Mouse (Mus musculus): ENCODE measurements around the gene Ccdc96. TPM values are rescaled to one million over a fixed set of nuclear protein-coding genes. Genes with fewer than 3 reads are reported as not detected.

Gene Ccdc96
- total and polyA plus RNA-seq, 2 experiments, result not detected

DNA sequence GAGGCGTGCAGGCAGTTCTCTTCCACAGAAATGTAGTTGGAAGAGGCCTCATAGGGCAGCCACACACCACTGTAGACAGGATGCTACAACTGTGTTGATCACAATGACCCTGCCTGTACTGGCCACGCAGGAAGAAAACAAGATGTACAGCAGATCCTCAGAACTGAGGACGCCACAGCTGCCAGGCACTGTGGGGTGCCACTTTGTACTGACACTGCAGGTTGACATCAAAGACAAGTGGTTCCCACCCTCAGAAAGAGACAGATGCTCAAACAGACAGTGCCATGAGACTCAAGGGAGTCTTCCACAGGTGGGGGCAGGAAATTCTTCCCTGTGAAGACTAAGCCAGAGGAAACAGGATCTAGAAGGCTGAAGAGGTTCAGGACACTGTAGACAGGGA is 35.4 kb downstream of the Ccdc96 start:
- no peaks in the 10 kb centered on the region for H3K79me2 ChIP-seq (ENCODE audit: control insufficient read depth, insufficient read depth, low read length)
- DNase-seq (ENCODE audit: extremely low read depth, low read depth, low spot score), result no peak
- no peaks in the 10 kb centered on the region for H3K4me1 ChIP-seq (ENCODE audit: control insufficient read depth, insufficient read depth, low read length)
- no peak overlapping the region for H3K9ac ChIP-seq (ENCODE audit: low read depth, low read length)
- no peak overlapping the region for H3K27ac ChIP-seq (replicated peaks; ENCODE audit: insufficient read depth, low read depth, low read length)
- no peaks in the 10 kb centered on the region for H3K27me3 ChIP-seq (ENCODE audit: control insufficient read depth, insufficient read depth, low read length)
- peaks cover 22% of the 10 kb centered on the region for H3K36me3 ChIP-seq (ENCODE audit: control insufficient read depth, insufficient read depth, low read length)
- no peak for TF ChIP-seq CTCF (IDR thresholded peaks at IDR 0.05; ENCODE audit: low read depth, low read length)
- TF ChIP-seq POLR2A (IDR thresholded peaks at IDR 0.05; ENCODE audit: extremely low read depth, insufficient read depth, low read length), result no peak
- 91% methylated on average over 3 of the region's 3 CpGs for WGBS
- H3K4me3 ChIP-seq (ENCODE audit: insufficient read depth, low read depth, low read length), result no peak overlapping the region

DNA sequence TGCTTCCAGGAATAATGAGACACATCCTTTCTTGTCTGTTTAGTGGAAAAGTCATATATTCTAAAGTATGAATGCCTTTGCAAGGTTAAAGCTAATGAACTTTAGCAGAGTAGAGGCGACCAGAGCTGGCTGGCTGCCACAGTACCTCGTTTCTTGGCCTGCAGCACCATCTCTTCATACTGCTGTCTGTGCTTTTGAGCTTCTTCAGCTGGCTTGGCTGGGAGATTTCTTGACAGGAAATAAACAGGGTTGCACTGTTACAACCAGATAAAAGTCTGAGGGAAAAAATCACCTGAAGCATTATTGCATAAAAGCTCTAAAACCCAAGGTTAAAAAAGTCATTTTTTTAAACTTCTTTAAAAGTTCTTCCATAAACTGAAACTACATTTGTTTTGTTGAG is 38.4 kb downstream of the Ccdc96 start:
- no peak for DNase-seq (ENCODE audit: extremely low read depth, low read depth, low spot score)
- Histone ChIP-seq H3K4me1 (ENCODE audit: control insufficient read depth, insufficient read depth, low read length) (peaks cover 3% of the 10 kb centered on the region; the same call in 1 of the 2 replicates), H3K9ac (ENCODE audit: low read depth, low read length) (no peak overlapping the region), H3K27me3 (ENCODE audit: control insufficient read depth, insufficient read depth, low read length) (no peaks in the 10 kb centered on the region), H3K27ac (replicated peaks; ENCODE audit: insufficient read depth, low read depth, low read length) (no peak overlapping the region), H3K36me3 (ENCODE audit: control insufficient read depth, insufficient read depth, low read length) (peaks cover 13% of the 10 kb centered on the region), H3K4me3 (ENCODE audit: insufficient read depth, low read depth, low read length) (no peak overlapping the region), H3K79me2 (ENCODE audit: control insufficient read depth, insufficient read depth, low read length) (0 out of 2 replicates have a peak, but pooled peaks cover 4% of the 10 kb centered on the region)
- TF ChIP-seq POLR2A (IDR thresholded peaks at IDR 0.05; ENCODE audit: extremely low read depth, insufficient read depth, low read length) (no peak), CTCF (IDR thresholded peaks at IDR 0.05; ENCODE audit: low read depth, low read length) (no peak)
- WGBS, result 8% methylated on average over 2 of the region's 2 CpGs

DNA sequence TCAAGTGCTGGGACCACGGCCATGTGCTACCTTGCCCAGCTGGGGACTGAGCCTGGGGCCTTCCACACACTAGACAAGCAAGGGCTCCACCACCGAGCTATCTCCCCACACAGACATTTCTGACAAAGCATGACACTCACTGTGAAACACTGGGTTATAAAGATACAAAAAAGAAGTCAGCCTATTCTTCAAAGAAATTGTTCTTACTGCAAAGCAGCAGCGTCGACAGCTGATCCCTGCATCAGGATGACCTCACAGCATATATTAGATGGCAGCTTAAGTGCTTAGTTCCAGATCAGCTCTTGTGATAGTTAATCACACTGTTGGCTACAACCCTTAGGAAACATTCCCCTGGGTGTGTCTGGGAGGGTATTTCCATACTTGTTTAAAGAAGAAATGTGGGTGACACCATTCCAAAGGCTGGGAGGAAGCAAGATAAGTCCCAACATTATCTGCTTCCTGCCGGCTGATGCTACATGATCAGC is 38.9 kb downstream of the Ccdc96 start:
- H3K4me1 ChIP-seq (ENCODE audit: control insufficient read depth, insufficient read depth, low read length), result peaks cover 3% of the 10 kb centered on the region; the same call in 1 of the 2 replicates
- TF ChIP-seq POLR2A (IDR thresholded peaks at IDR 0.05; ENCODE audit: extremely low read depth, insufficient read depth, low read length) (no peak), CTCF (IDR thresholded peaks at IDR 0.05; ENCODE audit: low read depth, low read length) (no peak)
- WGBS, result 76% methylated on average over 5 of the region's 5 CpGs
- H3K27me3 ChIP-seq (ENCODE audit: control insufficient read depth, insufficient read depth, low read length), result no peaks in the 10 kb centered on the region
- no peak overlapping the region for H3K9ac ChIP-seq (ENCODE audit: low read depth, low read length)
- peaks cover 9% of the 10 kb centered on the region; the same call in 1 of the 2 replicates for H3K79me2 ChIP-seq (ENCODE audit: control insufficient read depth, insufficient read depth, low read length)
- H3K36me3 ChIP-seq (ENCODE audit: control insufficient read depth, insufficient read depth, low read length), result peaks cover 12% of the 10 kb centered on the region
- no peak for DNase-seq (ENCODE audit: extremely low read depth, low read depth, low spot score)
- H3K4me3 ChIP-seq (ENCODE audit: insufficient read depth, low read depth, low read length), result no peak overlapping the region
- no peak overlapping the region for H3K27ac ChIP-seq (replicated peaks; ENCODE audit: insufficient read depth, low read depth, low read length)

DNA sequence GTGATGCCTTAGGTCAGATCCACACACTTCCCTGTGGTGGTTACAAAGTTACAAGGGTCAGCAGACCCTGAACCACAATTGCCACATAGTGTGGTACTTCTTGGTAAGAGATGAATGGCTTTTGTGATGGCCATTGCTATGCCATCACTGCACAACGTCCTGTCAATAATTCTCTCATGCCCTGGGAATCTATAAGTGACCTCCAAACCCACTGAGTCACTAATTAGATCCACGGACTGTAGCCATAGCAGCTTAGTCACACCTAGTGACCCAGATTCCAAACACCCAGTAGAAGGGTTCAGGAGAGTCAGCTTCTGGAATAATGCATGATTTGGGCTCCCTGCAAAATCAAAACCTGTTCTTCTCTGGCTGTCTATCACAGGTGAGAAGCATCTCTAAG is 40.8 kb downstream of the Ccdc96 start:
- H3K79me2 ChIP-seq (ENCODE audit: control insufficient read depth, insufficient read depth, low read length), result peaks cover 12% of the 10 kb centered on the region; the same call in 1 of the 2 replicates
- no peak overlapping the region for H3K9ac ChIP-seq (ENCODE audit: low read depth, low read length)
- 21% methylated on average over 2 of the region's 2 CpGs for WGBS
- no peaks in the 10 kb centered on the region for H3K27me3 ChIP-seq (ENCODE audit: control insufficient read depth, insufficient read depth, low read length)
- H3K4me1 ChIP-seq (ENCODE audit: control insufficient read depth, insufficient read depth, low read length), result peaks cover 11% of the 10 kb centered on the region
- DNase-seq (ENCODE audit: extremely low read depth, low read depth, low spot score), result no peak
- H3K36me3 ChIP-seq (ENCODE audit: control insufficient read depth, insufficient read depth, low read length), result peaks cover 6% of the 10 kb centered on the region
- TF ChIP-seq POLR2A (IDR thresholded peaks at IDR 0.05; ENCODE audit: extremely low read depth, insufficient read depth, low read length) (no peak), CTCF (IDR thresholded peaks at IDR 0.05; ENCODE audit: low read depth, low read length) (no peak)
- H3K27ac ChIP-seq (replicated peaks; ENCODE audit: insufficient read depth, low read depth, low read length), result no peak overlapping the region
- H3K4me3 ChIP-seq (ENCODE audit: insufficient read depth, low read depth, low read length), result no peak overlapping the region

DNA sequence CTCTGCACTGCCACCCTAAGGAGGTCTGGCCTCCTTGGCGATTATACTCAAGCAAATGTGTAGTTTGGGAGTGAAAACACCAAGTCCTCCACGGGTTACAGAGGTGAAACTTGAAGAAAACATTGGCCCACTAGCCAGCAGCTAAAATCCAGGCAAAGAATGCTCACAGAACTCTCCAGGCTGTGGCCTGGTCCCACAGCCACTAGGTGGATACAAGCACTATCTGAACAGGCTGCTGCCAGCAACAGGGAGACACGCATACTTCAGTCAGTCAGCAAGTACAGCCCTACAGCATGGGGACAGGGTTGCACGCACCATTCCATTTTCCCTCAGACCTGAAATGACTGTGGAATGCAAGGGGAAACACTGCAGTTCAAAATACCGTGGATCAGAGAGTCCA is 41.9 kb downstream of the Ccdc96 start:
- Histone ChIP-seq H3K27me3 (ENCODE audit: control insufficient read depth, insufficient read depth, low read length) (no peaks in the 10 kb centered on the region), H3K4me3 (ENCODE audit: insufficient read depth, low read depth, low read length) (no peak overlapping the region), H3K9ac (ENCODE audit: low read depth, low read length) (no peak overlapping the region), H3K4me1 (ENCODE audit: control insufficient read depth, insufficient read depth, low read length) (peaks cover 11% of the 10 kb centered on the region), H3K27ac (replicated peaks; ENCODE audit: insufficient read depth, low read depth, low read length) (no peak overlapping the region), H3K36me3 (ENCODE audit: control insufficient read depth, insufficient read depth, low read length) (no peaks in the 10 kb centered on the region; the same call in none of the 2 replicates), H3K79me2 (ENCODE audit: control insufficient read depth, insufficient read depth, low read length) (peaks cover 15% of the 10 kb centered on the region; the same call in 1 of the 2 replicates)
- 82% methylated on average over 5 of the region's 5 CpGs for WGBS
- TF ChIP-seq POLR2A (IDR thresholded peaks at IDR 0.05; ENCODE audit: extremely low read depth, insufficient read depth, low read length) (no peak), CTCF (IDR thresholded peaks at IDR 0.05; ENCODE audit: low read depth, low read length) (peak; percentile 54)
- no peak for DNase-seq (ENCODE audit: extremely low read depth, low read depth, low spot score)

DNA sequence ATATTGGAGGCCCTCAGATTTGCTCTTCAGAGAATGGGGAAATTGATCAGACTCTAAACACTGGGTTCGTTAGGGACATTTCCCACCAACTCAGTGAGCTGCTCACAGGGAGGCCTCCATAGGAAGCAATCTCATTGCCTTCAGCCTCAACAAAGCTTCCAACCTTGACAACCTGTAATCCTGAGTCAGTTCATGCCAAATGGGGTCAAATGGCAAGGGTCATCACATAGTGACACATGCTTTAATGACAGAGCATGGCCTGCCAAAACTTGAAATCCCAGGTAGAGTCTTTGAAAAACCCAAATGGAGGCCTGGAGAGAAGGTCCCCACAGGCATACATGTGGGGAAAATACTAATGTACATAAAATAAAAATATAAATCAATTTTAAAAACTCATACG is 42.5 kb downstream of the Ccdc96 start:
- Histone ChIP-seq H3K36me3 (ENCODE audit: control insufficient read depth, insufficient read depth, low read length) (no peaks in the 10 kb centered on the region; the same call in none of the 2 replicates), H3K4me3 (ENCODE audit: insufficient read depth, low read depth, low read length) (no peak overlapping the region), H3K79me2 (ENCODE audit: control insufficient read depth, insufficient read depth, low read length) (peaks cover 16% of the 10 kb centered on the region; the same call in 1 of the 2 replicates), H3K9ac (ENCODE audit: low read depth, low read length) (no peak overlapping the region), H3K27me3 (ENCODE audit: control insufficient read depth, insufficient read depth, low read length) (no peaks in the 10 kb centered on the region), H3K27ac (replicated peaks; ENCODE audit: insufficient read depth, low read depth, low read length) (no peak overlapping the region), H3K4me1 (ENCODE audit: control insufficient read depth, insufficient read depth, low read length) (peaks cover 11% of the 10 kb centered on the region)
- whole genome bisulfite sequencing, result 68% methylated on average over 2 of the region's 2 CpGs
- TF ChIP-seq POLR2A (IDR thresholded peaks at IDR 0.05; ENCODE audit: extremely low read depth, insufficient read depth, low read length), result no peak
- TF ChIP-seq CTCF (IDR thresholded peaks at IDR 0.05; ENCODE audit: low read depth, low read length), result no peak
- DNase-seq (ENCODE audit: extremely low read depth, low read depth, low spot score), result peak; percentile 75

Measured in liver, adult 2 months (tissue).